15 mouse cellular contexts compared by ENCODE assay signal in the genomic region with DNA sequence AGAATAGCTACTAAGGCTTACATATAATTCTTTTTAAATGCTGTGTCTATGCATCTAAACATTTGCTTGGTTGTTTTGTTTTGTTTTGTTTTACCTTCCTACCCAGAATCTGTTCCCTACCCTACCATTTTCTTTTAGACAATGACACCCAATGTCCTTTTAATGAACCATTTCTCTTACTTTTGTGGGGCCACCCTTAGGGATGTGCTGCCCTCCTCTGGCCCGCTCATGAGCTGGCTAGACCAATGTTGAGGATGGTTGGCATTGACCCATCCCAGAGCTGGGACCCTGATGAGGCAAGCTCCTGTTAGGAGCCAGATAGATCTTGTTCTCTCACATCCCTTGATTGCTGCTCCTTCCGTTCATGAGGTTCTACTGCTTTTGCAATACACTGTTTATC.
"Had no signal": no experiment of that assay in that cellular context is flagged by ENCODE, and none has a peak within 500 bp of the region (broad histone marks: within the 10 kb centered on the region; RNA-seq: fewer than 3 reads in every experiment).

No protein-coding gene starts in this region.

- H3K36me3 ChIP-seq: liver, embryonic 12.5 days; midbrain, embryonic 12.5 days had no signal

- H3K27ac ChIP-seq: kidney, postnatal 0 days; left cerebral cortex, adult 2 months; liver, embryonic 12.5 days; macrophage; midbrain, embryonic 12.5 days had no signal

- H3K4me3 ChIP-seq: left cerebral cortex, adult 2 months; liver, embryonic 12.5 days; midbrain, embryonic 12.5 days had no signal

- H3K4me1 ChIP-seq: liver, embryonic 12.5 days; midbrain, embryonic 12.5 days had no signal

- H3K27me3 ChIP-seq: liver, embryonic 12.5 days; midbrain, embryonic 12.5 days had no signal

- DNase-seq: kidney, adult 18-20 months; kidney, postnatal 25 days; layer of hippocampus, postnatal 36 days; lung, embryonic 14.5 days; right cerebral cortex, adult 18-20 months; right cerebral cortex, postnatal 14 days; right cerebral cortex, postnatal 4 days; thymus, postnatal 36 days had no signal

- ATAC-seq: liver, embryonic 12.5 days; lung, postnatal 0 days; midbrain, embryonic 16.5 days had no signal

- H3K9me3 ChIP-seq: liver, embryonic 12.5 days; midbrain, embryonic 12.5 days had no signal

- H3K9ac ChIP-seq: liver, embryonic 12.5 days; lung, embryonic 14.5 days; midbrain, embryonic 12.5 days had no signal

- H3K4me2 ChIP-seq: liver, embryonic 12.5 days; lung, embryonic 14.5 days; midbrain, embryonic 12.5 days had no signal
